Mouse (Mus musculus) liver, embryonic 14.5 days (tissue): Measurements from ENCODE around the gene Ccdc85b. TPM values are rescaled to one million over a fixed set of nuclear protein-coding genes. Genes with fewer than 3 reads are reported as not detected.

Experiments
- ATAC-seq: fragments of 200-750 bp; cut with Nextera tagmentation; 2 replicates; pipeline ENCODE4 v1.8.0; 2017; ENCODE audit warnings: moderate number of reproducible peaks, mild to moderate bottlenecking, moderate library complexity; ENCODE audit not compliant: insufficient read depth
- DNase-seq, 3 experiments: peaks; one replicate each; pipeline ENCODE4 v3.0.0-alpha.2; 2012 to 2013; ENCODE audit warnings: low read depth in 3 of 3, low spot score in 3 of 3
- H3K27ac ChIP-seq: fragments of 300-500 bp; sonication (generic); 2 replicates; pipeline ENCODE4 v1.5.1; 2014; ENCODE audit warnings: moderate library complexity, mild to moderate bottlenecking, control low read depth, inconsistent platforms
- H3K27me3 ChIP-seq: fragments of 300-500 bp; sonication (generic); 2 replicates; pipeline ENCODE4 v1.6.1; 2014; ENCODE audit warnings: mild to moderate bottlenecking, low read length, moderate library complexity; ENCODE audit not compliant: control insufficient read depth, insufficient read depth
- H3K36me3 ChIP-seq: fragments of 300-500 bp; sonication (generic); replicated peaks from 2 replicates; pipeline ENCODE4 v1.6.1; 2014; ENCODE audit warnings: low read depth; ENCODE audit not compliant: control insufficient read depth, insufficient read depth
- H3K4me1 ChIP-seq, 2 experiments: fragments of 200-500 bp in 1 of 2; fragments of 300-500 bp in 1 of 2; sonication (generic) in 1 of 2; replicated peaks; 2 replicates each; pipeline ENCODE4 v1.6.1; 2012 to 2014; ENCODE audit warnings: antibody characterized with exemption in 1 of 2, inconsistent platforms in 1 of 2, low read length in 1 of 2; ENCODE audit not compliant: control insufficient read depth in 2 of 2, insufficient read depth in 2 of 2
- H3K4me2 ChIP-seq: fragments of 300-500 bp; sonication (generic); 2 replicates; pipeline ENCODE4 v1.6.1; 2014; ENCODE audit warnings: low read depth, mild to moderate bottlenecking, control low read depth, moderate library complexity
- H3K4me3 ChIP-seq, 2 experiments: fragments of 200-500 bp in 1 of 2; fragments of 300-500 bp in 1 of 2; sonication (generic) in 1 of 2; 2 replicates each; pipeline ENCODE4 v1.5.1; 2012 to 2014; ENCODE audit warnings: low read depth in 2 of 2, low read length in 2 of 2, mild to moderate bottlenecking in 2 of 2, control low read depth in 1 of 2, inconsistent platforms in 1 of 2, moderate library complexity in 1 of 2; ENCODE audit not compliant: insufficient read depth in 1 of 2
- H3K9ac ChIP-seq: fragments of 300-500 bp; sonication (generic); replicated peaks from 2 replicates; pipeline ENCODE4 v1.6.1; 2014; ENCODE audit warnings: mild to moderate bottlenecking, control low read depth, moderate library complexity
- H3K9me3 ChIP-seq: fragments of 300-500 bp; sonication (generic); 2 replicates; pipeline ENCODE4 v1.6.1; 2016; ENCODE audit warnings: low read length, mixed read lengths; ENCODE audit not compliant: control insufficient read depth
- CTCF ChIP-seq: IDR thresholded peaks from 2 replicates; pipeline ENCODE4 v1.5.1; 2016; ENCODE audit warnings: antibody characterized with exemption, low read depth, control low read depth
- EP300 ChIP-seq: IDR thresholded peaks from 2 replicates; pipeline ENCODE4 v1.6.1; 2016; ENCODE audit warnings: antibody characterized with exemption, low read depth
- WGBS: fragments of 180-500 bp; shearing (Covaris S2); extraction: QIAGEN DNeasy Blood & Tissue Kit; methylation state at CpG from one replicate; pipeline ENCODE4 v1.1.7; 2014; ENCODE audit not compliant: insufficient replicate concordance; 5-methylcytosine and 5-hydroxymethylcytosine counted together
- polyA plus RNA-seq, 2 experiments: library from polyadenylated mRNA; depleted of rRNA in 1 of 2; stranded (reverse) in 1 of 2; unstranded in 1 of 2; fragments of >200 nt; fragmentation: Nextera tagmentation in 1 of 2; extraction: Ambion mirVana in 1 of 2; gene quantifications; 2 replicates each; pipeline versions ENCODE4 v1.2.1 to v1.2.3; 2012 to 2014

Ccdc85b gene
- polyA plus RNA-seq (2012; rRNA removed) (1.00 and 1.4 TPM in 2 replicates), polyA plus RNA-seq (2014; fragmentation: Nextera tagmentation; extraction: Ambion mirVana) (1.0 and 1.2 TPM in 2 replicates)

GRCm38 (mm10) chr19:5457746-5458442 lies at the start of gene Ccdc85b:
Ccdc85b (minus strand) TSS chr19:5457894.
- WGBS, result 18% methylated on average over 14 of the region's 14 CpGs
- TF ChIP-seq EP300, result no peak
- no peak for TF ChIP-seq CTCF
- H3K9ac ChIP-seq, result peak within 1 kb of the TSS; percentile 67
- DNase-seq (no peak), ATAC-seq (0 out of 2 replicates have a peak, but pooled peaks have one; percentile 2)
- peak within 1 kb of the TSS; percentile 77 for H3K4me2 ChIP-seq
- peak within 1 kb of the TSS; percentile 15 for H3K27ac ChIP-seq
- peak within 1 kb of the TSS; percentile 68 to 69 for H3K4me3 ChIP-seq
- no peaks in the 10 kb centered on the region for H3K27me3 ChIP-seq
- H3K9me3 ChIP-seq, result no peaks in the 10 kb centered on the region
- peaks cover 19 to 22% of the 10 kb centered on the region in 2 experiments for H3K4me1 ChIP-seq
- H3K36me3 ChIP-seq, result no peaks in the 10 kb centered on the region

GRCm38 (mm10) chr19:5503687-5504086 lies 46.0 kb upstream of the Ccdc85b start, which contains the start of gene 1700020D05Rik:
1700020D05Rik (minus strand) TSS chr19:5503787.
- Histone ChIP-seq H3K27ac (no peak within 1 kb of the TSS), H3K36me3 (no peaks in the 10 kb centered on the region), H3K4me1 (no peaks in the 10 kb centered on the region), H3K4me2 (no peak within 1 kb of the TSS), H3K9ac (no peak within 1 kb of the TSS), H3K4me3 (no peak within 1 kb of the TSS), H3K27me3 (no peaks in the 10 kb centered on the region), H3K9me3 (no peaks in the 10 kb centered on the region)
- 66% methylated on average over 17 of the region's 17 CpGs for WGBS
- TF ChIP-seq EP300 (no peak), CTCF (no peak)
- ATAC-seq (no peak), DNase-seq (no peak)

DNA sequence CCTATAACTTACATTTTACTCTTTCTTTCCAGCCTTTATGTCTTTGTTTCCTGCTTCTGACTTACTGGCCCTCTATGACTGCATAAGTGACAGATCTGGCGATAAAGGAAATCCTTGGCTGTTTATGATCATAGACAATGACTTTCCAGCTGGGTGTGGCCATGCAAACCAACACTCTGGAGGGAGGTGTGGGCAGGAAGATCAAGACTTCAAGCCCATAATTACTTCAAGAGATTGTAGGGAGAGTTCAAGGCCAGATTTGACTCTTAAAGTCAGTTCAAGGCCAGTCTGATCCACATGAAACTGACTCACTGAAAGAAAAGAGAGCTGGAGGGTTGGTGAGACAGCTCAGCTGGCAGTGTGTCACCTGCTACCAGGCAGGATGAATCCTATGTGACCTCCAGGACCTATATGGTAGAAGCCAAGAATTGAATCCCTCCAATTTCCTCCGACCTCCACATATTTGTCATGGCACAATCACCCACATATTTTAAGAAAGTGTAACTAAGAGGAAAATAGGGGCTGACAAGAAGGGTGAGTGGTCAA lies 42.7 kb upstream of the Ccdc85b start:
- ATAC-seq, result no peak
- 62% methylated on average over 2 of the region's 2 CpGs for WGBS
- Histone ChIP-seq H3K9me3 (no peaks in the 10 kb centered on the region), H3K4me3 (no peak overlapping the region), H3K27ac (no peak overlapping the region), H3K9ac (no peak overlapping the region), H3K27me3 (no peaks in the 10 kb centered on the region), H3K4me2 (no peak overlapping the region), H3K36me3 (peaks cover 18% of the 10 kb centered on the region), H3K4me1 (no peaks in the 10 kb centered on the region)
- DNase-seq, result no peak
- TF ChIP-seq CTCF, result no peak
- no peak for TF ChIP-seq EP300

DNA sequence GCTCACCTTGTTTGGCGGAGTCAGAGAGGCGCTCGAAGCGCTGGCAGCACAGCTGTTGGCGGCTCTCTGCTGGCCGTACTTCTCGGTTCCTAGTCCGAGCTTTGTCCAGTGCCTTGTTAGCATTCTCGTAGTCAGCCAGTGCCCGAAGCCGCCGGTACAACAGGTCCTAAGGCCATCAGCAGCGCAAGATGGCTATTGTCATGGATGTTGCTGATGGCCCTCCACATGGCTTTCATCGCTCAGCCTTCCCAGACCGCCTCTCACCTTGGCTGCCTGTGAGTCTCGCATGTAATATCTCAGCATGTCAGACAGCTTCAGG lies 38.3 kb upstream of the Ccdc85b start:
- H3K9ac ChIP-seq, result no peak overlapping the region
- DNase-seq (no peak), ATAC-seq (no peak)
- no peaks in the 10 kb centered on the region for H3K9me3 ChIP-seq
- no peak overlapping the region for H3K4me2 ChIP-seq
- H3K27ac ChIP-seq, result no peak overlapping the region
- H3K36me3 ChIP-seq, result peaks cover 50% of the 10 kb centered on the region
- TF ChIP-seq EP300, result no peak
- no peak for TF ChIP-seq CTCF
- no peaks in the 10 kb centered on the region for H3K27me3 ChIP-seq
- WGBS, result 92% methylated on average over 16 of the region's 16 CpGs
- peaks cover 3 to 4% of the 10 kb centered on the region in 2 experiments; a peak in 3 of 4 replicates for H3K4me1 ChIP-seq
- no peak overlapping the region for H3K4me3 ChIP-seq

- DNase-seq, result no peak
- H3K9me3 ChIP-seq, result no peaks in the 10 kb centered on the region
- H3K9ac ChIP-seq, result no peak overlapping the region
- no peak overlapping the region for H3K27ac ChIP-seq
- peaks cover 3 to 4% of the 10 kb centered on the region in 2 experiments; a peak in 3 of 4 replicates for H3K4me1 ChIP-seq
- no peak for ATAC-seq
- TF ChIP-seq CTCF (no peak), EP300 (no peak)
- H3K4me3 ChIP-seq, result no peak overlapping the region
- H3K4me2 ChIP-seq, result no peak overlapping the region
- H3K27me3 ChIP-seq, result no peaks in the 10 kb centered on the region
- H3K36me3 ChIP-seq, result peaks cover 50% of the 10 kb centered on the region
- 77% methylated on average over 12 of the region's 12 CpGs for WGBS
Measured at GRCm38 (mm10) chr19:5495353-5496051, 37.8 kb upstream of the Ccdc85b start.
